Mouse (Mus musculus): ENCODE results near the gene Isg20. TPM values are rescaled to one million over a fixed set of nuclear protein-coding genes. Genes with fewer than 3 reads are reported as not detected.

Isg20 gene
- total and polyA plus RNA-seq, 3 experiments: 6.9 to 44.2 (median 19.9) TPM

DNA sequence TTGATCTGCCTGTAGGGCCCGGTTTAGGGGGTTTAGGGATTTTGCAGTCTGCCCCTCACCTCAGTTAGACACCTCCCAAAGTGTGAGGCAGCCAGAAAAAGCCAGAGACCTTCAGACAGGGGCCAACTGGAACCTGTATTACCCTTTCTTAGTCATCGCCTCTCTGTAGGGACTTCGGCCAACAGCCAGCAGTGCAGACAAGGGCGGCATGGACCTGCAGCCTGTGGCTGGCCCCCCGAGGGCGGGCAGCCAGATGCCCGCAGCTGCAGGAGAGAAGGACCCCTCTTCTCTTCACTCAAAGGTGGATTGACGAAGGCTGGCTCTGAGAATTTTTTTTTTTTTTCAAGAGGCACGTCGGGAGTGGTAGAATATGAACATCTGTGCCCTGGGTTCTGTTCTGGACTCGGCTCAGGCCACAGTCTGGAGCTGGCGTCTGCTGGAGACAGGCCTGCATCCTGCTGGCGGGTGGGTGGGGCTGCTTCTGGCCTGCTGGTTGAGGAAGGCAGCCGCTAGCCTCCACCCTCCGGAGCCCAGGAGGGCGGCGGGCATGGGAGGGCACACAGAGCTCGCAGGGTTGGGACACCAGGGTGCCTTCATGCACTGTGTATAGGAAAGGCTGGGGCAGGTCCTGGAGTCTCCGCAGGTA lies 25.9 kb downstream of the Isg20 start:
- Histone ChIP-seq H3K9ac (ENCODE audit: insufficient read depth, low read depth) (no peak overlapping the region), H3K4me2 (ENCODE audit: insufficient read depth, low read depth, poor library complexity, severe bottlenecking) (no peak overlapping the region), H3K36me3 (replicated peaks in 1 of 2; ENCODE audit: control insufficient read depth in 1 of 2, insufficient read depth in 1 of 2, low read length in 1 of 2) (no peaks in the 10 kb centered on the region), H3K27me3 (replicated peaks) (peaks cover 92% of the 10 kb centered on the region), H3K9me3 (replicated peaks; ENCODE audit: low read length) (no peaks in the 10 kb centered on the region), H3K4me1 (ENCODE audit: control insufficient read depth in 1 of 2, insufficient read depth in 2 of 2) (no peaks in the 10 kb centered on the region), H3K79me2 (replicated peaks; ENCODE audit: control insufficient read depth, extremely low read depth, insufficient read depth, poor library complexity, severe bottlenecking) (no peaks in the 10 kb centered on the region), H3K4me3 (replicated peaks in 1 of 3; ENCODE audit: low read depth in 2 of 3, low read length in 2 of 3, poor library complexity in 1 of 3) (no peak overlapping the region), H3K27ac (ENCODE audit: insufficient read depth, low read depth) (no peak overlapping the region)
- DNase-seq (ENCODE audit: extremely low read depth): no peak
- no peak for TF ChIP-seq SMC3 (IDR thresholded peaks at IDR 0.05; ENCODE audit: low read depth, low read length)
- dilution Hi-C loops (cut with MboI; ENCODE audit: extremely low pct_ligation_motif_present, extremely low pct_unique_long_range_greater_than_20kb, low sequenced_read_pairs) (no loop called here), in situ Hi-C loops (cut with MboI; ENCODE audit: low pct_ligation_motif_present, low pct_unique_long_range_greater_than_20kb, low sequenced_read_pairs) (no loop called here)

DNA sequence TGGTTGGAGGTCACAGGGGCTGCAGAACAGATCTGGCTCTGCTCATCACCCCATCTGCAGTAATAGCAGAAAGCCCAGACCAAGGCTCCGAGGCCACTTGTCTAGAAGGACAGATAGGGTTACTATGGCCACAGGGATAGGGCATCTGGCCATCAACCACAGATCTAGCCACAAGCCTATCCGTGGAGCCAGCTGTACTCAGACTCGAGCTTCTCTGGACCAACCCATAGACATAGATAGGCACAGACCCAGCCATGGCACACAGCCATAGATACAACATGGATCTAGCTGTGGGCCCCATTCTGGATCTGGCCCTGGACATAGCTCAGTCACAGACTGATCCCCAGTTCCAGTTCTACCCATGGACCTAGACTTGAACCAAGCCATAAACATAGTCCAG lies 27.7 kb downstream of the Isg20 start:
- TF ChIP-seq JUN (IDR thresholded peaks at IDR 0.05; ENCODE audit: insufficient read depth, low read depth, low read length) (no peak), CTCF (conservative IDR thresholded peaks at IDR 0.05 in 1 of 2, IDR thresholded peaks at IDR 0.05 in 1 of 2; ENCODE audit: low read depth in 2 of 2, low read length in 2 of 2) (no peak), E2F4 (IDR thresholded peaks at IDR 0.05; ENCODE audit: insufficient replicate concordance, low read depth, low read length) (no peak), POLR2AphosphoS2 (IDR thresholded peaks at IDR 0.05; ENCODE audit: low read depth, low read length) (no peak), MAFK (IDR thresholded peaks at IDR 0.05; ENCODE audit: insufficient replicate concordance, low read length) (no peak), USF2 (conservative IDR thresholded peaks at IDR 0.05; ENCODE audit: low read depth, low read length) (no peak), RAD21 (IDR thresholded peaks at IDR 0.05; ENCODE audit: low read depth, low read length) (no peak), ELF1 (IDR thresholded peaks at IDR 0.05; ENCODE audit: low read depth, low read length) (no peak), SIN3A (IDR thresholded peaks at IDR 0.05; ENCODE audit: low read length) (no peak), TCF12 (IDR thresholded peaks at IDR 0.05; ENCODE audit: low read depth, low read length) (no peak)
- Histone ChIP-seq H3K4me1 (ENCODE audit: control insufficient read depth in 1 of 2, insufficient read depth in 2 of 2) (no peaks in the 10 kb centered on the region), H3K9me3 (replicated peaks; ENCODE audit: low read length) (no peaks in the 10 kb centered on the region), H3K4me3 (replicated peaks in 1 of 3; ENCODE audit: low read depth in 2 of 3, low read length in 2 of 3, poor library complexity in 1 of 3) (no peak overlapping the region), H3K9ac (ENCODE audit: insufficient read depth, low read depth) (no peak overlapping the region), H3K79me2 (replicated peaks; ENCODE audit: control insufficient read depth, extremely low read depth, insufficient read depth, poor library complexity, severe bottlenecking) (no peaks in the 10 kb centered on the region), H3K36me3 (replicated peaks in 1 of 2; ENCODE audit: control insufficient read depth in 1 of 2, insufficient read depth in 1 of 2, low read length in 1 of 2) (no peaks in the 10 kb centered on the region), H3K4me2 (ENCODE audit: insufficient read depth, low read depth, poor library complexity, severe bottlenecking) (no peak overlapping the region), H3K27ac (ENCODE audit: insufficient read depth, low read depth) (no peak overlapping the region), H3K27me3 (replicated peaks) (peaks cover 93% of the 10 kb centered on the region)
- no peak for DNase-seq (ENCODE audit: extremely low read depth)
- in situ Hi-C loops (cut with MboI; ENCODE audit: low pct_ligation_motif_present, low pct_unique_long_range_greater_than_20kb, low sequenced_read_pairs) (no loop called here), dilution Hi-C loops (cut with MboI; ENCODE audit: extremely low pct_ligation_motif_present, extremely low pct_unique_long_range_greater_than_20kb, low sequenced_read_pairs) (no loop called here)

DNA sequence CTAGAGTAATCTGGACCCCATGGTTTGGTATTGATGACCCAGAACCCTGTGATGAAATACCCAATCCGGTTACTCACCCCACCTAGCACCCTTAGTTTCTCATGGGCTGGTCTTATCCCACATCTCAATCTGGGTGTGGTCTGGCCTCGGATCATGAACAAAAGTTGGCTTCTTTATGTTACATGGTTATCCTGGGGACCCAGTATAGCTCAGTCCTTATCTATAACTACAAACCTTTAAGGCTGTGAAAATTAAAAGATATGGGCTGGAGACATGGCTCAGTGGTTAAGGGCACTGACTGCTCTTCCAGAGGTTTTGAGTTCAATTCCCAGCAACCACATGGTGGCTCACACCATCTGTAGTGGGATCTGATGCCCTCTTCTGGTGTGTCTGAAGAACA lies 29.3 kb downstream of the Isg20 start:
- Histone ChIP-seq H3K4me1 (ENCODE audit: control insufficient read depth in 1 of 2, insufficient read depth in 2 of 2) (no peaks in the 10 kb centered on the region), H3K4me2 (ENCODE audit: insufficient read depth, low read depth, poor library complexity, severe bottlenecking) (no peak overlapping the region), H3K9ac (ENCODE audit: insufficient read depth, low read depth) (no peak overlapping the region), H3K27me3 (replicated peaks) (peaks cover 87% of the 10 kb centered on the region), H3K79me2 (replicated peaks; ENCODE audit: control insufficient read depth, extremely low read depth, insufficient read depth, poor library complexity, severe bottlenecking) (no peaks in the 10 kb centered on the region), H3K4me3 (replicated peaks in 1 of 3; ENCODE audit: low read depth in 2 of 3, low read length in 2 of 3, poor library complexity in 1 of 3) (no peak overlapping the region), H3K36me3 (replicated peaks in 1 of 2; ENCODE audit: control insufficient read depth in 1 of 2, insufficient read depth in 1 of 2, low read length in 1 of 2) (no peaks in the 10 kb centered on the region), H3K27ac (ENCODE audit: insufficient read depth, low read depth) (no peak overlapping the region), H3K9me3 (replicated peaks; ENCODE audit: low read length) (no peaks in the 10 kb centered on the region)
- dilution Hi-C loops (cut with MboI; ENCODE audit: extremely low pct_ligation_motif_present, extremely low pct_unique_long_range_greater_than_20kb, low sequenced_read_pairs): no loop called here
- no peak for DNase-seq (ENCODE audit: extremely low read depth)
- in situ Hi-C loops (cut with MboI; ENCODE audit: low pct_ligation_motif_present, low pct_unique_long_range_greater_than_20kb, low sequenced_read_pairs): no loop called here
- TF ChIP-seq ZMIZ1 (IDR thresholded peaks at IDR 0.05; ENCODE audit: low read depth, low read length) (no peak), EP300 (IDR thresholded peaks at IDR 0.05; ENCODE audit: low read length) (no peak), TCF12 (IDR thresholded peaks at IDR 0.05; ENCODE audit: low read depth, low read length) (no peak), E2F4 (IDR thresholded peaks at IDR 0.05; ENCODE audit: insufficient replicate concordance, low read depth, low read length) (no peak), IRF4 (IDR thresholded peaks at IDR 0.05; ENCODE audit: low read depth, low read length) (no peak), MEF2A (IDR thresholded peaks at IDR 0.05; ENCODE audit: borderline replicate concordance, low read depth, low read length) (no peak), HCFC1 (IDR thresholded peaks at IDR 0.05; ENCODE audit: low read depth, low read length) (no peak), SMC3 (IDR thresholded peaks at IDR 0.05; ENCODE audit: low read depth, low read length) (no peak), KAT2A (IDR thresholded peaks at IDR 0.05; ENCODE audit: insufficient replicate concordance, low read length) (no peak), JUN (IDR thresholded peaks at IDR 0.05; ENCODE audit: insufficient read depth, low read depth, low read length) (no peak), ZC3H11A (IDR thresholded peaks at IDR 0.05; ENCODE audit: low read depth, low read length) (no peak), MYC (IDR thresholded peaks at IDR 0.05; ENCODE audit: low read depth, low read length) (no peak), MAFK (IDR thresholded peaks at IDR 0.05; ENCODE audit: insufficient replicate concordance, low read length) (no peak), GABPA (IDR thresholded peaks at IDR 0.05; ENCODE audit: insufficient replicate concordance, low read depth, low read length) (no peak)

All from CH12.LX (cell line).